15 mouse cellular contexts compared by ENCODE assay signal in the genomic region with DNA sequence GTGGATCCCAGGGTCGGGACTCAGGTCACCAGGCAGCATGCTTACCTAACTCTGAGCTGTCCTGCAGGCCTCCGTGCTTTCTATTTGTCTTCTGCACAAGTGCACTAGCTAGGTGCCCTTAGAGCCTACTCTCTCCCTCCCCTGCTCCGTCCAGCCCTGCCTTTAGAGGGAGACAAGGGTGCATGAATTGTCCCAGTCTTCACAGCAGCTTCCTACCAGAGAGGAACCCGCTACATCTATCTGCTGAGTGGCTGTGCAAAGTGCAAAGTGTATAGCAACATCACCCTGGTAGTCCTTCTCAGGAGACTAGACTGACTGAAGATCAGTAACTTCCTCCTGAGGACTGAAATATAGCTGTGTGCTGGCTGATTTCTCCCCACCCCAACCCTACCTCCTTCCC. TPM values are rescaled to one million over a fixed set of nuclear protein-coding genes. Genes with fewer than 3 reads are reported as not detected.
DNase-seq lines count a peak whose midpoint lies in the region; ATAC-seq and TF ChIP-seq lines count a peak whose summit lies in the region.
"Had no signal": no experiment of that assay in that cellular context is flagged by ENCODE, and none has a peak within 500 bp of the region (broad histone marks: within the 10 kb centered on the region; RNA-seq: fewer than 3 reads in every experiment).

No protein-coding gene starts in this region.

- no peak for TF ChIP-seq POLR2A in liver, adult 2 months (IDR thresholded peaks at IDR 0.05; ENCODE audit: extremely low read depth, insufficient read depth, low read length)

- 26% methylated on average over 4 of the region's 4 CpGs for WGBS in liver, adult 2 months
- WGBS in liver, embryonic 11.5 days = 57% methylated on average over 4 of the region's 4 CpGs

- H3K27ac ChIP-seq in liver, adult 2 months (replicated peaks; ENCODE audit: insufficient read depth, low read depth, low read length) = no peak overlapping the region
- H3K27ac ChIP-seq in liver, embryonic 11.5 days (ENCODE audit: low read depth, low read length) = no peak overlapping the region
- H3K27ac ChIP-seq: embryonic facial prominence, embryonic 13.5 days; forebrain, embryonic 15.5 days; macrophage had no signal

- no peaks in the 10 kb centered on the region for H3K27me3 ChIP-seq in liver, adult 2 months (ENCODE audit: control insufficient read depth, insufficient read depth, low read length)
- no peaks in the 10 kb centered on the region for H3K27me3 ChIP-seq in liver, embryonic 11.5 days (replicated peaks; ENCODE audit: control insufficient read depth, insufficient read depth, low read length)
- H3K27me3 ChIP-seq: embryonic facial prominence, embryonic 13.5 days; forebrain, embryonic 15.5 days had no signal

- no peak for ATAC-seq in liver, embryonic 11.5 days (replicated peaks; ENCODE audit: low FRiP score)
- ATAC-seq in megakaryocyte progenitor cell, adult 5-6 weeks (replicated peaks; ENCODE audit: poor library complexity) = peak; percentile 27; the same call in 1 of the 2 replicates
- ATAC-seq: forebrain, embryonic 15.5 days had no signal

- DNase-seq in liver, adult 2 months (ENCODE audit: extremely low read depth, low read depth, low spot score) = peak; percentile 81
- no peak for DNase-seq in liver, embryonic 11.5 days (ENCODE audit: low spot score)
- peak; percentile 10 for DNase-seq in brain, adult 2 months (ENCODE audit: low read depth, low spot score)
- peak; percentile 62 for DNase-seq in kidney, postnatal 10 days
- DNase-seq in embryo, embryonic 10 days (ENCODE audit: low spot score) = no peak
- no peak for DNase-seq in cerebellum, postnatal 25 days
- DNase-seq: cerebellum, adult 9-10 months; gastrocnemius, postnatal 25 days; heart, postnatal 14 days; left cerebral cortex, postnatal 4 days; thymus, postnatal 36 days had no signal

- TF ChIP-seq CTCF in liver, adult 2 months (IDR thresholded peaks at IDR 0.05; ENCODE audit: low read depth, low read length) = peak; percentile 77

- H3K4me3 ChIP-seq in liver, adult 2 months (ENCODE audit: insufficient read depth, low read depth, low read length) = no peak overlapping the region
- no peak overlapping the region for H3K4me3 ChIP-seq in liver, embryonic 11.5 days (ENCODE audit: low read depth, low read length)
- H3K4me3 ChIP-seq: embryonic facial prominence, embryonic 13.5 days; forebrain, embryonic 15.5 days had no signal

- no peaks in the 10 kb centered on the region for H3K36me3 ChIP-seq in liver, adult 2 months (ENCODE audit: control insufficient read depth, insufficient read depth, low read length)
- H3K36me3 ChIP-seq in liver, embryonic 11.5 days (ENCODE audit: control insufficient read depth, insufficient read depth, low read length) = no peaks in the 10 kb centered on the region
- H3K36me3 ChIP-seq: embryonic facial prominence, embryonic 13.5 days; forebrain, embryonic 15.5 days had no signal

- H3K79me2 ChIP-seq in liver, adult 2 months (ENCODE audit: control insufficient read depth, insufficient read depth, low read length) = no peaks in the 10 kb centered on the region

- H3K4me2 ChIP-seq in liver, embryonic 11.5 days = no peak overlapping the region
- H3K4me2 ChIP-seq: embryonic facial prominence, embryonic 13.5 days; forebrain, embryonic 15.5 days had no signal

- H3K9me3 ChIP-seq in liver, embryonic 11.5 days (ENCODE audit: control insufficient read depth, low read length) = no peaks in the 10 kb centered on the region
- H3K9me3 ChIP-seq: embryonic facial prominence, embryonic 13.5 days; forebrain, embryonic 15.5 days had no signal

- H3K9ac ChIP-seq in liver, adult 2 months (ENCODE audit: low read depth, low read length) = no peak overlapping the region
- no peak overlapping the region for H3K9ac ChIP-seq in liver, embryonic 11.5 days (ENCODE audit: low read depth, low read length)
- H3K9ac ChIP-seq: embryonic facial prominence, embryonic 13.5 days; forebrain, embryonic 15.5 days had no signal

- no peaks in the 10 kb centered on the region for H3K4me1 ChIP-seq in liver, adult 2 months (ENCODE audit: control insufficient read depth, insufficient read depth, low read length)
- no peaks in the 10 kb centered on the region for H3K4me1 ChIP-seq in liver, embryonic 11.5 days (replicated peaks; ENCODE audit: control insufficient read depth, insufficient read depth, low read length)
- H3K4me1 ChIP-seq: embryonic facial prominence, embryonic 13.5 days; forebrain, embryonic 15.5 days had no signal

RNA-seq across cellular contexts. Expression of gene Rusc2, which starts 9.6 kb away (rescaled TPM):
- 14.2 and 15.9 TPM in 2 replicates for total RNA-seq in liver, adult 2 months (2014; rRNA removed)
- polyA plus RNA-seq in liver, adult 2 months (2012; rRNA removed) = 17.2 and 17.5 TPM in 2 replicates
- 1.4 and 2.0 TPM in 2 replicates for polyA plus RNA-seq in liver, embryonic 11.5 days (2014; fragmentation: Nextera tagmentation; extraction: Ambion mirVana)
- total RNA-seq in megakaryocyte progenitor cell, adult 5-6 weeks (2015) = 0.32 and 0.44 TPM in 2 replicates
- total RNA-seq in megakaryocyte progenitor cell, adult 5-6 weeks (2017) = 0.61 and 0.71 TPM in 2 replicates

RNA-seq across cellular contexts. Expression of gene Fam166b, which starts 56.8 kb away (rescaled TPM):
- total RNA-seq in liver, adult 2 months (2014; rRNA removed) = not detected in 2 replicates
- polyA plus RNA-seq in liver, adult 2 months (2012; rRNA removed) = not detected in 2 replicates
- polyA plus RNA-seq in liver, embryonic 11.5 days (2014; fragmentation: Nextera tagmentation; extraction: Ambion mirVana) = not detected in 2 replicates
- total RNA-seq in megakaryocyte progenitor cell, adult 5-6 weeks (2015) = not detected in 2 replicates
- not detected in 2 replicates for total RNA-seq in megakaryocyte progenitor cell, adult 5-6 weeks (2017)
- total RNA-seq: gastrocnemius, postnatal 25 days had no signal
- polyA plus RNA-seq: macrophage had no signal

Comparison
In these comparisons a context has a peak if more than half of its experiments do, and no peak if none do; other contexts are left out.
1. DNase-seq: peak in liver, adult 2 months (single experiment), brain, adult 2 months (single experiment) and kidney, postnatal 10 days (single experiment); none in liver, embryonic 11.5 days (single experiment), embryo, embryonic 10 days (single experiment) and cerebellum, postnatal 25 days (0 of 2).